Mouse (Mus musculus) frontal cortex, adult 2 months (tissue): Measurements from ENCODE around the gene Lin7c. TPM values are rescaled to one million over a fixed set of nuclear protein-coding genes. Genes with fewer than 3 reads are reported as not detected.

ENCODE experiments used
- DNase-seq, 2 experiments: peaks; one replicate each; pipeline ENCODE4 v3.0.0; 2022; ENCODE audit warnings: low spot score in 1 of 2; ENCODE audit errors: extremely low spot score in 1 of 2
- polyA plus RNA-seq: library from polyadenylated mRNA; depleted of rRNA; stranded (reverse); fragments of >200 nt; gene quantifications from 2 replicates; pipeline ENCODE4 v1.2.3, GENCODE M21; 2012

Gene Lin7c
- polyA plus RNA-seq, 1 experiment, result 36.6 TPM

GRCm38 (mm10) chr2:109916782-109917495 is 26.3 kb downstream of the Lin7c start:
- no peak for DNase-seq

GRCm38 (mm10) chr2:109917496-109918413 is 27.1 kb downstream of the Lin7c start, which contains the start of gene Lgr4:
TSS of gene Lgr4 (plus strand) at chr2:109917647.
- peak; percentile 94 to 96 for DNase-seq

GRCm38 (mm10) chr2:109918592-109919262 is 28.1 kb downstream of the Lin7c start:
- DNase-seq, result no peak

GRCm38 (mm10) chr2:109920471-109920870 is 29.8 kb downstream of the Lin7c start:
- no peak for DNase-seq

GRCm38 (mm10) chr2:109921298-109922035 is 30.8 kb downstream of the Lin7c start:
- DNase-seq, result no peak

- DNase-seq, result no peak
These were observed 31.7 kb downstream of the Lin7c start for GRCm38 (mm10) chr2:109922306-109922705.

GRCm38 (mm10) chr2:109923031-109923430 is 32.4 kb downstream of the Lin7c start:
- no peak for DNase-seq

GRCm38 (mm10) chr2:109923945-109924344 is 33.3 kb downstream of the Lin7c start:
- DNase-seq, result no peak

- DNase-seq, result no peak
These were observed 36.3 kb downstream of the Lin7c start for GRCm38 (mm10) chr2:109926984-109927383.

- no peak for DNase-seq
These were observed 36.8 kb downstream of the Lin7c start for GRCm38 (mm10) chr2:109927446-109927845.

GRCm38 (mm10) chr2:109927876-109928275 is 37.2 kb downstream of the Lin7c start:
- no peak for DNase-seq

- DNase-seq, result no peak
These were observed 38.1 kb downstream of the Lin7c start for GRCm38 (mm10) chr2:109928791-109929190.

- DNase-seq, result no peak
These were observed 38.6 kb downstream of the Lin7c start for GRCm38 (mm10) chr2:109929256-109929655.

- no peak for DNase-seq
These were observed 39.7 kb downstream of the Lin7c start for GRCm38 (mm10) chr2:109930366-109930765.

GRCm38 (mm10) chr2:109930771-109931170 is 40.1 kb downstream of the Lin7c start:
- DNase-seq, result no peak

GRCm38 (mm10) chr2:109931978-109932780 is 41.5 kb downstream of the Lin7c start:
- no peak for DNase-seq

- no peak for DNase-seq
These were observed 42.5 kb downstream of the Lin7c start for GRCm38 (mm10) chr2:109933151-109933550.

- no peak for DNase-seq
These were observed 43.4 kb downstream of the Lin7c start for GRCm38 (mm10) chr2:109934086-109934485.

- no peak for DNase-seq
These were observed 44.5 kb downstream of the Lin7c start for GRCm38 (mm10) chr2:109935194-109935593.
